Mouse (Mus musculus): ENCODE measurements around the gene Gm17174.
A peak's percentile ranks its signal among the peaks of the same experiment; 100 is the strongest.
"Not testable (repeated sequence)": the region's sequence is repeated elsewhere in the genome, so short reads cannot be mapped to it uniquely, and the experiment has no call there.

Gm17174 gene

DNA sequence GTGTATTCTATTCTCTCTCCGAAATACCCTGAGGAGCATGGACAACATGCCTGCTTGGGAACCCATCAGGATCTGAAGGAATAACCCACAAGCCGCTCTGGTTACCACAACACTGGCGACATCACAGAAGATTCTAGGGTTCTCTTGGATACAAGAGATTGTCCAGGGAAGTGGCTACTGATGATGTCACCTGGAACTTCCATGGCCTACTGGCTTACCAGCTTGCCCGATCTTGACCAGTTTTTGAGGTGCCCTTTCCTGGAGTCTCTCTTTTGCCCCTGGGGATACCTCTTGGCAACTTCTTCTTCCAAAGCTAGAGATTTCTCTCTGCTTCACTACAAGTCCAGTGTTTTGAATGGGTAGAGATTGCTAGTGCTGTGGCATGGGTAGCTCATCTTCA, at the start of gene Gm17174:
TSS of gene Gm17174 (minus strand) at position 101 of the 400 bp plus-strand sequence.
- DNase-seq = not testable (repeated sequence)

DNA sequence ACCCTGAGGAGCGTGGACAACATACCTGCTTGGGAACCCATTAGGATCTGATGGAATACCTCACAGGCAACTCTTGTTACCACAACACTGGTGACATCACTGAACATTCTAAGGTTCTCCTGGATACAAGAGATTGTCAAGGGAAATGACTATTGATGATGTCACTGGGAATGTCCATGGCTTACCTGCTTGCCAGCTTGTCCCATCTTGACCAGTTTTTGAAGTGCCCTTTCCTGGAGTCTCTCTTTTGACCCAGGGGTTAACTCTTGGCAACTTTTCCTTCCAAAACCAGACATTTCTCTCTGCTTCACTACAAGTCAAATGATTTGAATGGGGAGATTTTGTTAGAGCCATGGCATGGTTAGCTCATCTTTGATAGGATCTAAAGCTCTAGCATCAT, 43.6 kb upstream of the Gm17174 start, which contains the start of gene Gm4181:
TSS of gene Gm4181 (minus strand) at position 101 of the 400 bp plus-strand sequence.
- not testable (repeated sequence) for DNase-seq

DNA sequence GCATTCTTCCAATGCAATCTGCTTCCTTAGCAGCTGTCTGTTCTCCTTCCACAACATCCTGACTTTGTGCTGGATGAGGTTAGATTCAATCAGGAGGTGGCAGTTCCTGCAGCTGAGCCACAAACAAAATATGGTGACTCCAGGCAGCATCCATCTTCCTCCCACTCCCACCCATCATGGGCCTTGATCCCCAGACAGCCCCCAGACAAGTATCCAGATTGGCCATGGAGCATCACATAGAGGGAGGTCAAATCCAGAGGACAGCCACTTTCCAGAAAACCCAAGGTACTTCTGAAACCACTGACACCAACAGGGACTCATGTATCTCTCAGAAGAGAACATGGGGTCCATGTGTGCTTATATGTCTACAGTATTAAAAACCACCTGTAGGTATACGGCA, 40.5 kb upstream of the Gm17174 start:
- peak; percentile 3 to 14 for DNase-seq

DNA sequence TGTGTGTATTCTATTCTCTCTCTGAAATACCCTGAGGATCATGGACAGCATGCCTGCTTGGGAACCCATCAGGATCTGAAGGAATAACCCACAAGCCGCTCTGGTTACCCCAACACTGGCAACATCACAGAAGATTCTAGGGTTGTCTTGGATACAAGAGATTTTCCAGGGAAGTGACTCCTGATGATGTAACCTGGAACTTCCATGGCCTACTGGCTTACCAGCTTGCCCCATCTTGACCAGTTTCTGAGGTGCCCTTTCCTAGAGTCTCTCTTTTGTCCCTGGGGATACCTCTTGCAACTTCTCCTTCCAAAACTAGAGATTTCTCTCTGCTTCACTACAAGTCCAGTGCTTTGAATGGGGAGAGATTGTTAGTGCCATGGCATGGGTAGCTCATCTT, 19.3 kb upstream of the Gm17174 start, which contains the start of gene Gm17078:
TSS of gene Gm17078 (minus strand) at position 101 of the 400 bp plus-strand sequence.
- DNase-seq = no peak

DNA sequence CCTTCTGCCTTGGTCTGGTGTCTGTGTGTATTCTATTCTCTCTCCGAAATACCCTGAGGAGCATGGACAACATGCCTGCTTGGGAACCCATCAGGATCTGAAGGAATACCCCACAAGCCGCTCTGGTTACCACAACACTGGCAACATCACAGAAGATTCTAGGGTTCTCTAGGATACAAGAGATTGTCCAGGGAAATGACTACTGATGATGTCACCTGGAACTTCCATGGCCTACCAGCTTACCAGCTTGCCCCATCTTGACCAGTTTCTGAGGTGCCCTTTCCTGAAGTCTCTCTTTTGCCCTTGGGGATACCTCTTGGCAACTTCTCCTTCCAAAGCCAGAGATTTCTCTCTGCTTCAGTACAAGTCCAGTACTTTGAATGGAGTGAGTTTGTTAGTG, 18.0 kb downstream of the Gm17174 start, which contains the start of gene Gm17175:
TSS of gene Gm17175 (minus strand) at position 101 of the 400 bp plus-strand sequence.
- not testable (repeated sequence) for DNase-seq

DNA sequence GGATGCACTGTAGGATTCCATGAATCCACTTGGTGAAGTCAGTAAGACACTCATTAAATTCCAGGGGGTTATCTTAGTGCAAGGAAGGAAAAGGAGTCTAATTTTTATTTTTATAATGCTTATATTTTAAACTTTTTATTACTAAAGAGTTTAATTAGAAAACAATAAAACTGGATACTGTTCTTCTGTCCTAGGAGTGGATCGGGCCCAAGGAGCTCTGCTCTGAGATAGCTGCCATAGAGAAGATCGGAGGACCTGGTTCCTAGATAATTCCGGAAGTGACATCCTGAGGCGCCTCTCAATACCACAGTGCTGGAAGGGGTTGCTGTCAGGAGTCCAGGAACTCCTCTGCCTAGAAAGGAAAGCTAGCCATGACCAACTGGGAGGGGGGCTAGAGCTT, 39.4 kb downstream of the Gm17174 start, which contains the start of gene Gm5622:
TSS of gene Gm5622 (plus strand) at position 301 of the 400 bp plus-strand sequence.
- DNase-seq = no peak
